ENCODE assay signal across 8 mouse cellular contexts in the genomic region with DNA sequence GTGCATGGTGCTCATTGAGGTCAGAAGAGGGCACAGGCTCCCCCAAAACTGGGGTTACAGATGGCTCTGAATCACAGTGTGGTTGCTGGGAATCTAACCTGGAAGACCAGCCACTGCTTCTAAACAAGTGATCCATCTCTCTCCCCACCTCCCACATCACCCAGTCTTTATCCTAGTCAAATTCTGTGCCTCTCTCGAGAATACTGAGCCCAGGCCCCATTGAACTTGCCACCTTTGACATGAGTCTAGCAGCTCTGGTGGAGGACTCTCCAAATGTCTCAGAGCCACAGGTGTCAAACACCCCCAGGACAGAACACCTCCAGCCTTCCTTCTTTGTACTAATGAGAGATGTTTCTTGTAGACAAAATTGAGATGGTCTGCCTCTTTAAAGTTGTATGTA. TPM values are rescaled to one million over a fixed set of nuclear protein-coding genes. Genes with fewer than 3 reads are reported as not detected.
DNase-seq lines count a peak whose midpoint lies in the region; ATAC-seq and TF ChIP-seq lines count a peak whose summit lies in the region.

No protein-coding gene starts in this region.

- no peak for TF ChIP-seq CTCF in G1E (IDR thresholded peaks at IDR 0.05; ENCODE audit: low read depth, low read length)
- no peak for TF ChIP-seq CTCF in forebrain, postnatal 0 days (IDR thresholded peaks at IDR 0.05; ENCODE audit: low read depth)

- peak overlapping the region; percentile 82 for H3K4me3 ChIP-seq in heart, embryonic 13.5 days
- peak overlapping the region; percentile 60; the same call in 1 of the 2 replicates for H3K4me3 ChIP-seq in G1E (ENCODE audit: low read depth, low read length)
- H3K4me3 ChIP-seq in forebrain, postnatal 0 days (ENCODE audit: low read depth, low read length), result no peak overlapping the region
- peak overlapping the region; percentile 74 for H3K4me3 ChIP-seq in midbrain, embryonic 10.5 days

- H3K9ac ChIP-seq in heart, embryonic 13.5 days, result peak overlapping the region; percentile 37; the same call in 1 of the 2 replicates
- H3K9ac ChIP-seq in forebrain, postnatal 0 days, result no peak overlapping the region

- WGBS in heart, embryonic 13.5 days, result 23% methylated on average over 1 of the region's 1 CpGs
- 27% methylated on average over 1 of the region's 1 CpGs for WGBS in forebrain, postnatal 0 days
- WGBS in midbrain, embryonic 10.5 days, result 38% methylated on average over 1 of the region's 1 CpGs

- ATAC-seq in heart, embryonic 13.5 days (ENCODE audit: extremely low read depth, insufficient number of reproducible peaks, low FRiP score, low TSS enrichment), result no peak
- ATAC-seq in G1E (ENCODE audit: extremely low read depth, insufficient number of reproducible peaks, low FRiP score, poor library complexity, severe bottlenecking), result no peak
- no peak for ATAC-seq in forebrain, postnatal 0 days

- no peaks in the 10 kb centered on the region for H3K9me3 ChIP-seq in heart, embryonic 13.5 days
- no peaks in the 10 kb centered on the region for H3K9me3 ChIP-seq in G1E (replicated peaks)
- no peaks in the 10 kb centered on the region for H3K9me3 ChIP-seq in forebrain, postnatal 0 days (ENCODE audit: low read length)
- H3K9me3 ChIP-seq in midbrain, embryonic 10.5 days (replicated peaks), result no peaks in the 10 kb centered on the region

- no peaks in the 10 kb centered on the region for H3K27me3 ChIP-seq in heart, embryonic 13.5 days (replicated peaks)
- H3K27me3 ChIP-seq in G1E (ENCODE audit: insufficient read depth, low read length), result no peaks in the 10 kb centered on the region
- H3K27me3 ChIP-seq in forebrain, postnatal 0 days (ENCODE audit: insufficient read depth, low read length), result no peaks in the 10 kb centered on the region
- peaks cover 36% of the 10 kb centered on the region for H3K27me3 ChIP-seq in midbrain, embryonic 10.5 days (ENCODE audit: low read depth, poor library complexity, severe bottlenecking)

- H3K4me1 ChIP-seq in heart, embryonic 13.5 days, result peaks cover 58% of the 10 kb centered on the region
- peaks cover 71% of the 10 kb centered on the region for H3K4me1 ChIP-seq in G1E (ENCODE audit: insufficient read depth, low read depth, low read length)
- peaks cover 8% of the 10 kb centered on the region for H3K4me1 ChIP-seq in forebrain, postnatal 0 days (ENCODE audit: insufficient read depth)
- H3K4me1 ChIP-seq in midbrain, embryonic 10.5 days, result peaks cover 74% of the 10 kb centered on the region

- DNase-seq in heart, adult 8-10 months (ENCODE audit: low spot score), result no peak
- DNase-seq in G1E (ENCODE audit: low spot score), result no peak
- no peak for DNase-seq in forebrain, postnatal 0 days
- no peak for DNase-seq in midbrain, embryonic 10.5 days (ENCODE audit: low spot score)
- no peak for DNase-seq in layer of hippocampus, postnatal 25 days (ENCODE audit: extremely low spot score in 1 of 2, low spot score in 1 of 2)
- DNase-seq in embryo, embryonic 10 days (ENCODE audit: low spot score), result no peak
- no peak for DNase-seq in right cerebral cortex, postnatal 4 days

- H3K36me3 ChIP-seq in heart, embryonic 13.5 days, result 0 out of 2 replicates have a peak, but pooled peaks cover 3% of the 10 kb centered on the region
- peaks cover 50% of the 10 kb centered on the region for H3K36me3 ChIP-seq in G1E (replicated peaks)
- H3K36me3 ChIP-seq in forebrain, postnatal 0 days (ENCODE audit: insufficient read depth), result no peaks in the 10 kb centered on the region
- H3K36me3 ChIP-seq in midbrain, embryonic 10.5 days, result peaks cover 6% of the 10 kb centered on the region

- no peak overlapping the region for H3K27ac ChIP-seq in heart, embryonic 13.5 days (replicated peaks)
- no peak overlapping the region for H3K27ac ChIP-seq in forebrain, postnatal 0 days (ENCODE audit: low read depth, low read length)
- no peak overlapping the region for H3K27ac ChIP-seq in midbrain, embryonic 10.5 days (replicated peaks)

- peak overlapping the region; percentile 98 for H3K4me2 ChIP-seq in heart, embryonic 13.5 days
- H3K4me2 ChIP-seq in forebrain, postnatal 0 days (ENCODE audit: low read depth), result peak overlapping the region; percentile 97

RNA-seq across cellular contexts. Expression of gene Galnt10, which starts 1.2 kb away (rescaled TPM):
- polyA plus RNA-seq in heart, embryonic 13.5 days (2015; fragmentation: Nextera tagmentation; extraction: Ambion mirVana), result 10.3 and 11.4 TPM in 2 replicates
- total RNA-seq in heart, adult 8-10 months (2022), result 1 to 10 TPM; 5.7 to 8.1 (median 6.9) TPM
- total RNA-seq in G1E (2014; fragmentation: Nextera tagmentation) (18.5 and 41.2 TPM in 2 replicates), G1E (2017) (17.5 and 18.2 TPM in 2 replicates)
- polyA plus RNA-seq in G1E (2012), result 21.4 and 22.5 TPM in 2 replicates
- 14.5 and 20.7 TPM in 2 replicates for total RNA-seq in forebrain, postnatal 0 days (2014; rRNA removed)
- 8.0 and 9.5 TPM in 2 replicates for polyA plus RNA-seq in forebrain, postnatal 0 days (2015; fragmentation: Nextera tagmentation; extraction: Ambion mirVana)
- 28.1 and 30.7 TPM in 2 replicates for polyA plus RNA-seq in midbrain, embryonic 10.5 days (2016; fragmentation: Nextera tagmentation; extraction: Ambion mirVana)
- total RNA-seq in layer of hippocampus, postnatal 25 days (2021), result 1 to 10 TPM; 7.1 TPM
